Mouse (Mus musculus) C2C12 (cell line): ENCODE data around the gene Mtmr2.

Experiments
- CEBPB ChIP-seq: IDR thresholded peaks from one replicate; pipeline ENCODE4 v1.6.1; 2011; ENCODE audit warnings: low read depth, mild to moderate bottlenecking, control low read depth, moderate library complexity
- CTCF ChIP-seq: IDR thresholded peaks from one replicate; pipeline ENCODE4 v1.5.1; 2011; ENCODE audit not compliant: control insufficient read depth, insufficient read depth, insufficient read length
- FOSL1 ChIP-seq: IDR thresholded peaks from one replicate; pipeline ENCODE4 v1.8.0; 2011; ENCODE audit warnings: mild to moderate bottlenecking, low read length; ENCODE audit not compliant: poor library complexity, insufficient read depth, severe bottlenecking
- MAX ChIP-seq: IDR thresholded peaks from one replicate; pipeline ENCODE4 v1.6.1; 2011; ENCODE audit warnings: mild to moderate bottlenecking, control low read depth
- MYOD1 ChIP-seq: IDR thresholded peaks from one replicate; pipeline ENCODE4 v1.6.1; 2011; ENCODE audit warnings: low read depth; ENCODE audit not compliant: control insufficient read depth, insufficient read length
- MYOG ChIP-seq: IDR thresholded peaks from one replicate; pipeline ENCODE4 v1.6.1; 2011; ENCODE audit not compliant: control insufficient read depth, insufficient read length; ENCODE audit errors: extremely low read depth
- USF1 ChIP-seq: IDR thresholded peaks from one replicate; pipeline ENCODE4 v1.6.1; 2011; ENCODE audit warnings: low read depth, mild to moderate bottlenecking, control low read depth, moderate library complexity

DNA sequence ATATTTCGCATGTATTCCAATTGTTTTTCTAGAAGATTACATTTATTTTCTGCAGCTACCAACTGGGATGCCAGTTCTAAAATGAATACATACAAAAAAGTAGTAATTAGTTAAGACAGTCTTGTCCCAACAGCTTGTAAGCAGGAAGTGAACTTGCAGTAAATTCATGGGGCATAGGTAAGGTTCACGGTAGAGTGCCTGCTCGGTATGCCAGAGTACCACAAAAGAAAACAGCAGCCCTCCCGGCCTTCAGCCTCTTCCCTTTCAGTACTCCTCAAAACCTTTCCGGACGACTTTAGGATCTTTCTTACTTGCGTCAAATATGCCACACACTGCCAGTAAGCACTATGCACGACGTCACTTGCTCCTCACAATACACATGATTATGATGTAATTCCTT, 70.2 kb downstream of the Mtmr2 start:
- no peak for TF ChIP-seq CEBPB
- no peak for TF ChIP-seq CTCF
- no peak for TF ChIP-seq USF1
- TF ChIP-seq MAX = no peak
- no peak for TF ChIP-seq MYOG
- TF ChIP-seq MYOD1 = no peak
- no peak for TF ChIP-seq FOSL1
